Mouse (Mus musculus) liver, postnatal 0 days (tissue): ENCODE data around the gene Ctu2.

Experiments
- CTCF ChIP-seq: sonication (generic); IDR thresholded peaks from 2 replicates; pipeline ENCODE4 v1.5.1; 2016; ENCODE audit warnings: antibody characterized with exemption, low read depth
- EP300 ChIP-seq: IDR thresholded peaks from 2 replicates; pipeline ENCODE4 v1.6.1; 2016; ENCODE audit warnings: antibody characterized with exemption, low read depth, mild to moderate bottlenecking

DNA sequence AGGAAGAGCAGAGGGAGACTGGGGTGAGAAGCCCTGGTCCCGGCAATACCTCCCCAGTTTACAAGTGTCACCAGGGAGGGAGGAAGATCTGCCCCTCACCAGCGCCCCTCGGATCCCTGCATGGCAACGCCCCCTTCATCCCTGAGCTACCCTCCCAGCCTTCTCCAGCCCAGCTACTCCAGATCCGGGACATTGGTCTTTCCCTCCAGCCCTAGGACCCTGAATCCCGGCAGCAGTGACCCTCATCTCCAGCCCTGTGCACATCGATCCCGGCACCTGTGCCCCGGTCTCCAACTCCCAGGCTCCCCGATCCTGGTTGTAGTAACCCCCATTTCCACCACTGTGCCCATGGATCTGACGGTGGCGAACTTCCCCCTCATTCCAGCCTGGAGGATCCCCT is 33.2 kb upstream of the Ctu2 start:
- no peak for TF ChIP-seq CTCF
- TF ChIP-seq EP300 = no peak
